Mouse (Mus musculus) CH12.LX (cell line): ENCODE data around the gene Ttc34. TPM values are rescaled to one million over a fixed set of nuclear protein-coding genes. Genes with fewer than 3 reads are reported as not detected.

Source experiments
- DNase-seq: peaks from one replicate; pipeline ENCODE4 v3.0.0-alpha.2; 2013; ENCODE audit errors: extremely low read depth
- H3K27ac ChIP-seq: 2 replicates; pipeline ENCODE4 v1.5.1; 2012; ENCODE audit warnings: low read depth, mild to moderate bottlenecking, control low read depth, moderate library complexity; ENCODE audit not compliant: insufficient read depth
- H3K27me3 ChIP-seq: replicated peaks from 2 replicates; pipeline ENCODE3; 2012; ENCODE audit warnings: inconsistent platforms
- H3K36me3 ChIP-seq, 2 experiments: replicated peaks in 1 of 2; 2 replicates each; pipeline versions ENCODE3 to v1.6.1; 2012; ENCODE audit warnings: inconsistent platforms in 1 of 2, low read length in 1 of 2, mild to moderate bottlenecking in 1 of 2, mixed read lengths in 1 of 2, moderate library complexity in 1 of 2; ENCODE audit not compliant: control insufficient read depth in 1 of 2, insufficient read depth in 1 of 2
- H3K4me1 ChIP-seq, 2 experiments: 2 replicates each; pipeline ENCODE4 v1.6.1; 2012; ENCODE audit warnings: inconsistent platforms in 1 of 2, moderate library complexity in 1 of 2; ENCODE audit not compliant: insufficient read depth in 2 of 2, control insufficient read depth in 1 of 2
- H3K4me2 ChIP-seq: 2 replicates; pipeline ENCODE4 v1.6.1; 2012; ENCODE audit warnings: low read depth, mild to moderate bottlenecking, control low read depth; ENCODE audit not compliant: poor library complexity, insufficient read depth, severe bottlenecking
- H3K4me3 ChIP-seq, 3 experiments: fragments of 150-350 bp in 1 of 3; sonication (generic) in 1 of 3; replicated peaks in 1 of 3; 2 replicates each; pipeline versions ENCODE3 to v1.5.1; 2011 to 2012; ENCODE audit warnings: low read depth in 2 of 3, low read length in 2 of 3, mild to moderate bottlenecking in 2 of 3, moderate library complexity in 2 of 3, control low read depth in 1 of 3, improper control_type of control experiment in 1 of 3, inconsistent platforms in 1 of 3, mixed read lengths in 1 of 3; ENCODE audit not compliant: poor library complexity in 1 of 3
- H3K79me2 ChIP-seq: replicated peaks from 2 replicates; pipeline ENCODE4 v1.6.1; 2012; ENCODE audit warnings: mild to moderate bottlenecking, moderate library complexity; ENCODE audit not compliant: control insufficient read depth, poor library complexity, insufficient read depth, severe bottlenecking; ENCODE audit errors: extremely low read depth
- H3K9ac ChIP-seq: 2 replicates; pipeline ENCODE4 v1.6.1; 2012; ENCODE audit warnings: low read depth, mild to moderate bottlenecking, control low read depth, moderate library complexity; ENCODE audit not compliant: insufficient read depth
- H3K9me3 ChIP-seq: replicated peaks from 2 replicates; pipeline ENCODE3; 2012; ENCODE audit warnings: low read length, inconsistent platforms, mixed read lengths
- BHLHE40 ChIP-seq: IDR thresholded peaks from 2 replicates; pipeline ENCODE4 v1.6.1; 2011; ENCODE audit warnings: mild to moderate bottlenecking, low read depth, low read length, improper control_type of control experiment
- CHD1 ChIP-seq: IDR thresholded peaks from 2 replicates; pipeline ENCODE4 v1.6.1; 2012; ENCODE audit warnings: low read depth, low read length, improper control_type of control experiment, inconsistent platforms
- ETS1 ChIP-seq: conservative IDR thresholded peaks from 2 replicates; pipeline ENCODE4 v1.6.1; 2012; ENCODE audit warnings: low read depth, mild to moderate bottlenecking, inconsistent platforms, low read length, improper control_type of control experiment, moderate library complexity
- GABPA ChIP-seq: IDR thresholded peaks from 2 replicates; pipeline ENCODE4 v1.6.1; 2012; ENCODE audit warnings: low read depth, low read length, improper control_type of control experiment, inconsistent platforms; ENCODE audit not compliant: insufficient replicate concordance
- HCFC1 ChIP-seq: IDR thresholded peaks from 2 replicates; pipeline ENCODE4 v1.6.1; 2012; ENCODE audit warnings: low read depth, mild to moderate bottlenecking, inconsistent platforms, low read length, improper control_type of control experiment
- IRF4 ChIP-seq: IDR thresholded peaks from 2 replicates; pipeline ENCODE4 v1.6.1; 2014; ENCODE audit warnings: low read depth, mild to moderate bottlenecking, inconsistent platforms, low read length, improper control_type of control experiment
- JUN ChIP-seq: IDR thresholded peaks from 2 replicates; pipeline ENCODE4 v1.6.1; 2011; ENCODE audit warnings: low read depth, mild to moderate bottlenecking, low read length, improper control_type of control experiment, moderate library complexity; ENCODE audit not compliant: insufficient read depth
- MAFK ChIP-seq: IDR thresholded peaks from 2 replicates; pipeline ENCODE4 v1.6.1; 2011; ENCODE audit warnings: low read length, improper control_type of control experiment; ENCODE audit not compliant: insufficient replicate concordance
- MAX ChIP-seq: IDR thresholded peaks from 2 replicates; pipeline ENCODE4 v1.6.1; 2011; ENCODE audit warnings: low read length, improper control_type of control experiment
- MEF2A ChIP-seq: IDR thresholded peaks from 2 replicates; pipeline ENCODE4 v1.6.1; 2014; ENCODE audit warnings: low read depth, mild to moderate bottlenecking, inconsistent platforms, low read length, improper control_type of control experiment, borderline replicate concordance
- MYC ChIP-seq: IDR thresholded peaks from 2 replicates; pipeline ENCODE4 v1.6.1; 2011; ENCODE audit warnings: low read depth, mild to moderate bottlenecking, improper control_type of control experiment, low read length
- NELFE ChIP-seq: IDR thresholded peaks from 2 replicates; pipeline ENCODE4 v1.6.1; 2011; ENCODE audit warnings: low read depth, low read length, improper control_type of control experiment
- POLR2A ChIP-seq: IDR thresholded peaks from 2 replicates; pipeline ENCODE4 v1.6.1; 2011; ENCODE audit warnings: low read depth, mild to moderate bottlenecking, improper control_type of control experiment, low read length
- POLR2AphosphoS2 ChIP-seq: IDR thresholded peaks from 2 replicates; pipeline ENCODE4 v1.6.1; 2011; ENCODE audit warnings: low read depth, low read length, improper control_type of control experiment
- RAD21 ChIP-seq: IDR thresholded peaks from 2 replicates; pipeline ENCODE4 v1.6.1; 2011; ENCODE audit warnings: low read depth, mild to moderate bottlenecking, low read length, improper control_type of control experiment, moderate library complexity
- RCOR1 ChIP-seq: conservative IDR thresholded peaks from 2 replicates; pipeline ENCODE4 v1.6.1; 2012; ENCODE audit warnings: low read depth, mild to moderate bottlenecking, inconsistent platforms, low read length, improper control_type of control experiment
- SMC3 ChIP-seq: IDR thresholded peaks from 2 replicates; pipeline ENCODE4 v1.6.1; 2011; ENCODE audit warnings: low read depth, low read length, improper control_type of control experiment
- UBTF ChIP-seq: IDR thresholded peaks from 2 replicates; pipeline ENCODE4 v1.6.1; 2012; ENCODE audit warnings: low read depth, mild to moderate bottlenecking, inconsistent platforms, low read length, improper control_type of control experiment, moderate library complexity
- USF1 ChIP-seq: IDR thresholded peaks from 2 replicates; pipeline ENCODE4 v1.6.1; 2014; ENCODE audit warnings: low read depth, mild to moderate bottlenecking, inconsistent platforms, low read length, improper control_type of control experiment
- USF2 ChIP-seq: conservative IDR thresholded peaks from 2 replicates; pipeline ENCODE4 v1.6.1; 2011; ENCODE audit warnings: low read depth, low read length, improper control_type of control experiment
- ZMIZ1 ChIP-seq: IDR thresholded peaks from 2 replicates; pipeline ENCODE4 v1.6.1; 2012; ENCODE audit warnings: low read depth, mild to moderate bottlenecking, inconsistent platforms, low read length, improper control_type of control experiment
- dilution Hi-C: fragments of 300-500 bp; cut with MboI; formaldehyde crosslinking; loops from 2 replicates; pipeline ENCODE4 v1.14.3; 2020; ENCODE audit warnings: low sequenced_read_pairs; ENCODE audit not compliant: extremely low pct_unique_long_range_greater_than_20kb, extremely low pct_ligation_motif_present
- in situ Hi-C: fragments of 300-500 bp; cut with MboI; formaldehyde crosslinking; loops from 3 replicates; pipeline ENCODE4 v1.14.3; 2019; ENCODE audit warnings: low sequenced_read_pairs, low pct_ligation_motif_present, low pct_unique_long_range_greater_than_20kb, mixed read lengths
- polyA plus RNA-seq: library from polyadenylated mRNA; unstranded; fragments of >175 nt; gene quantifications from 2 replicates; pipeline ENCODE4 v1.2.1, GENCODE M21; 2012; ENCODE audit warnings: low read depth; ENCODE audit not compliant: insufficient read length
- total RNA-seq, 2 experiments: library from RNA; depleted of rRNA; stranded (reverse); fragments of 300-350 nt in 1 of 2; fragments of >200 nt in 1 of 2; gene quantifications; 2 replicates each; pipeline ENCODE4 v1.2.3; 2012 to 2014

The Ttc34 gene
- total and polyA plus RNA-seq, 3 experiments = not detected

DNA sequence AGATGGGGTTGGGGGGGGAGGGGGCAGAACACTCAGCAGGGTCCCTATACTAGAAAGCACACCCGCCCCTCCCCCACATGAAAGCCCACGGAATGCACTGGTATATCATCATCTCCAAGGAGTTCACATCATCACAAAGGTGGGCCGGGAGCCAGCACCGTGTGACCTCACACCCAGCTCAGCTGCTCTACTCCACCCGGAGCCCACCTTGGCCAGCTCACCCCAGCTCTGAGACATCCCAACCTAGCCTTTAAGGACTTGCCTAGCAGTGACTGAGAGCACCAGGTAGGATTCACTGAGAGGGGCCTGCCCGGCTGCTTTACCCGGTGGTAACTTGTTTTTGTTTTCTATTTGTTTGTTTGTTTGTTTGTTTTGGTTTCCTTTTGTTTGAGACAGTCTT, 32.2 kb downstream of the Ttc34 start, which contains the start of gene Mmel1:
Gene Mmel1 (plus strand): TSS at position 146 of the 400 bp plus-strand sequence.
- TF ChIP-seq GABPA (no peak), ETS1 (no peak), UBTF (no peak), MAX (no peak), JUN (no peak), CHD1 (no peak), USF2 (no peak), SMC3 (no peak), MYC (no peak), RAD21 (no peak), USF1 (no peak), POLR2AphosphoS2 (no peak), POLR2A (no peak)
- TF ChIP-seq, all 38 proteins: peak for 0
- in situ Hi-C loops = no loop called here
- no peak within 1 kb of the TSS for H3K4me3 ChIP-seq
- H3K36me3 ChIP-seq = no peaks in the 10 kb centered on the region
- no peak within 1 kb of the TSS for H3K9ac ChIP-seq
- peaks cover 0 to 6% of the 10 kb centered on the region in 2 experiments; a peak in 2 of 4 replicates for H3K4me1 ChIP-seq
- H3K9me3 ChIP-seq = peaks cover 7% of the 10 kb centered on the region
- no peaks in the 10 kb centered on the region for H3K79me2 ChIP-seq
- no peak for DNase-seq
- dilution Hi-C loops = no loop called here
- no peak within 1 kb of the TSS for H3K4me2 ChIP-seq
- H3K27me3 ChIP-seq = peaks cover 85% of the 10 kb centered on the region
- H3K27ac ChIP-seq = no peak within 1 kb of the TSS

DNA sequence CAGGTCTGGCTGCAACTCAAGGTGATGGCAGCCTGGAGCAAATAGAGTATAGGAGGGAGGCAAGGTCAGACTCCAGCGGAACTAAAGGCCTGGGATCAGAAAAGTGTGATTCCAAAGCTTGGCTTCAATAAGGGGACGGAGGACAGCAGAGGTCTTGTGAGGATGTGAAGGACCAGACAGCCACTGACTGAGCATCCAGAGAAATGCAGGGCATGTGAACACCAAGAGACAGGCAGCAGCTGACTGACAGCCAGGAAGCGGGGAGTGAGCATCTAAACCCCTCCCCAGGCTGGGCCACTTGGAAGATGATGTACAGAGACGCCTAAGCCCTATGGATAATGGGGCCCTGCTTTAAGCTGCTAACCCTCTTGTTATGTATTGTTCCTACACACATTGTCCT, 33.5 kb downstream of the Ttc34 start:
- Histone ChIP-seq H3K36me3 (no peaks in the 10 kb centered on the region), H3K9ac (no peak overlapping the region), H3K4me1 (no peaks in the 10 kb centered on the region)
- no peak for TF ChIP-seq HCFC1
- TF ChIP-seq NELFE = no peak
- no peak for TF ChIP-seq GABPA
- no peak for TF ChIP-seq JUN
- TF ChIP-seq ZMIZ1 = no peak
- no peak for TF ChIP-seq MAX
- no peak for TF ChIP-seq USF1
- no peak for TF ChIP-seq RCOR1
- no peak for TF ChIP-seq BHLHE40
- no peak for TF ChIP-seq MEF2A
- TF ChIP-seq MAFK = no peak
- no peak for TF ChIP-seq IRF4
- TF ChIP-seq, all 38 proteins: peak for 0
- dilution Hi-C loops (no loop called here), in situ Hi-C loops (no loop called here)
- Histone ChIP-seq H3K79me2 (no peaks in the 10 kb centered on the region), H3K27me3 (peaks cover 83% of the 10 kb centered on the region), H3K4me3 (no peak overlapping the region), H3K9me3 (peaks cover 7% of the 10 kb centered on the region), H3K4me2 (no peak overlapping the region), H3K27ac (no peak overlapping the region)
- no peak for DNase-seq
